Mouse (Mus musculus) fibroblast of lung, adult 2 months (primary cell): ENCODE measurements at regions not wholly inside any gene's neighbourhood (a gene's known extent, or its start where the extent isn't known, plus 50 kb on each side); places are given as distances from the start of the nearest gene placed in this dataset.
"Not testable (repeated sequence)": the region's sequence is repeated elsewhere in the genome, so short reads cannot be mapped to it uniquely, and the experiment has no call there.

Experiments
- DNase-seq: peaks from one replicate; pipeline ENCODE4 v3.0.0-alpha.2; 2011; ENCODE audit warnings: low read depth

- DNase-seq = no peak
These were observed 166.1 kb upstream of the Smlr1 start for GRCm38 (mm10) chr10:25702146-25702545.

GRCm38 (mm10) chr10:25695798-25696197, 159.7 kb upstream of the Smlr1 start:
- no peak for DNase-seq

- DNase-seq = peak; percentile 44
These were observed 145.2 kb upstream of the Smlr1 start for GRCm38 (mm10) chr10:25681243-25681642.

GRCm38 (mm10) chr10:25677889-25678288, 141.8 kb upstream of the Smlr1 start:
- DNase-seq = no peak

- no peak for DNase-seq
These were observed 139.3 kb upstream of the Smlr1 start for GRCm38 (mm10) chr10:25675368-25675767.

- no peak for DNase-seq
These were observed 134.0 kb upstream of the Smlr1 start for GRCm38 (mm10) chr10:25670061-25670460.

GRCm38 (mm10) chr10:25652742-25653563, 116.9 kb upstream of the Smlr1 start:
- no peak for DNase-seq

GRCm38 (mm10) chr10:25647740-25648139, 111.7 kb upstream of the Smlr1 start:
- DNase-seq = no peak

- DNase-seq = peak; percentile 96
These were observed 107.5 kb upstream of the Smlr1 start for GRCm38 (mm10) chr10:25643518-25643993.

GRCm38 (mm10) chr10:25642079-25642696, 106.1 kb upstream of the Smlr1 start:
- DNase-seq = no peak

GRCm38 (mm10) chr10:25633058-25633614, 97.1 kb upstream of the Smlr1 start:
- peak; percentile 32 for DNase-seq

GRCm38 (mm10) chr10:25632306-25632705, 96.2 kb upstream of the Smlr1 start:
- no peak for DNase-seq

- DNase-seq = no peak
These were observed 86.5 kb upstream of the Smlr1 start for GRCm38 (mm10) chr10:25622585-25622984.

- DNase-seq = not testable (repeated sequence)
These were observed 85.7 kb upstream of the Smlr1 start for GRCm38 (mm10) chr10:25621747-25622134.

GRCm38 (mm10) chr10:25620939-25621746, 85.1 kb upstream of the Smlr1 start:
- DNase-seq = peak; percentile 49

- DNase-seq = no peak
These were observed 83.6 kb upstream of the Smlr1 start for GRCm38 (mm10) chr10:25619702-25620101.

GRCm38 (mm10) chr10:25601471-25601870, 65.4 kb upstream of the Smlr1 start:
- no peak for DNase-seq

- DNase-seq = no peak
These were observed 53.2 kb upstream of the Smlr1 start for GRCm38 (mm10) chr10:25589316-25589645.

GRCm38 (mm10) chr10:25588611-25589315, 52.7 kb upstream of the Smlr1 start:
- peak; percentile 17 for DNase-seq
